Mouse (Mus musculus): ENCODE measurements around the gene Tmx2. TPM values are rescaled to one million over a fixed set of nuclear protein-coding genes. Genes with fewer than 3 reads are reported as not detected.
A peak's percentile ranks its signal among the peaks of the same experiment; 100 is the strongest.
"Not testable (repeated sequence)": the region's sequence is repeated elsewhere in the genome, so short reads cannot be mapped to it uniquely, and the experiment has no call there.

Gene Tmx2
- total RNA-seq, 1 experiment from 2014 or later: 22.4 TPM

DNA sequence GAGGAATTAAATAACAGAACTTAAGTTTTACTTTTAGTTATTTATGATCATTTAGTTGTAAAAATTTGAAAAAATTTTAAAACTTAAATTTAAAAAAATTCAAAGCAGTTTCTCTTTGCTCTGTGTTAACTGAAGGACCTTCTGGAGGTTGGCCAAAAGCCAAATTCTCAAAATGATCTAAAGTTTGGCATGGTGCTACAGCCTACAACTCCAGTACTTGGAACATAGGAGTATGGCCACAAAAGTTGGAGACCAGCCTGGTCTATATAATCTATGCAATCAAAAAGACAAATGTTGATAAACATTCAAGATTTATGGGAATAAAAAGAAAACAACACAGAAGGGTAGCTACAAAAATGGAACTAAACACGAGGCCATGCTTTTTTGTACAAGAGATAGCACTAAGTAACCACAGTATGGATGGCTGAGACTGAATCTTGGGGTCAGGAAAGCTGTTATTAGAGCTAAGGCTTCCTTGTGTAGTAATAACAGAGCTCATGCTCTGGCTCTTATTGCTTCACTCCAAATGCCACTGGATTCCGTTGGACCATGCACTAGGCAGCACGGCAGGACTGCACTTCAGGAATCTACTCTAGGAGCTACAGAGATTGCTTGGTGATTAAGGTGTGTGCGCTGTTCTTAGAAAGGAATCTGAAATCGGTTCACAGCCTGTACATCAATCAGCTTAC lies 16.2 kb upstream of the Tmx2 start:
- ATAC-seq (replicated peaks; ENCODE audit: insufficient number of reproducible peaks, low FRiP score, low TSS enrichment, poor library complexity, severe bottlenecking): no peak

DNA sequence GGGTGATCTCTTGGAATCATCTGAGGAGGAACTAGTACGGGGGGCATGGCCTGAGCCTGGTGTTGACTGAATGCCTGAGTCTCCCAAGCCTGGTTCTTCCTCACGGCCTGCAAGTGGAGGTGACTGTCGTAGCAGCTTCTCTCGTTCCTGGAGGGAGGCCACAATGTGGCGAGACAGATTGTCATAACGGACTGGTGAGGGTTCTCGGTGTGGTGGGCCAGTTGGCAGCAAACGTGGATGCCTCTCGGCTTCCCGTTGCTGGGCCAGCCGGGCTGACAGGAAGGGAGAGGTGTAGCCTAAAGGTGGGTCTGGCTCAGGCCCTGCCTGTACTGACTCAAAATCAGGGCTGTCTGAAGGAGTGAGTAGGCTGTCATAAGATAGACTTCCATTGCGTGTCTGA lies 11.1 kb upstream of the Tmx2 start:
- 0 out of 2 replicates have a peak, but pooled peaks have one; percentile 17 for ATAC-seq (replicated peaks; ENCODE audit: insufficient number of reproducible peaks, low FRiP score, low TSS enrichment, poor library complexity, severe bottlenecking)

DNA sequence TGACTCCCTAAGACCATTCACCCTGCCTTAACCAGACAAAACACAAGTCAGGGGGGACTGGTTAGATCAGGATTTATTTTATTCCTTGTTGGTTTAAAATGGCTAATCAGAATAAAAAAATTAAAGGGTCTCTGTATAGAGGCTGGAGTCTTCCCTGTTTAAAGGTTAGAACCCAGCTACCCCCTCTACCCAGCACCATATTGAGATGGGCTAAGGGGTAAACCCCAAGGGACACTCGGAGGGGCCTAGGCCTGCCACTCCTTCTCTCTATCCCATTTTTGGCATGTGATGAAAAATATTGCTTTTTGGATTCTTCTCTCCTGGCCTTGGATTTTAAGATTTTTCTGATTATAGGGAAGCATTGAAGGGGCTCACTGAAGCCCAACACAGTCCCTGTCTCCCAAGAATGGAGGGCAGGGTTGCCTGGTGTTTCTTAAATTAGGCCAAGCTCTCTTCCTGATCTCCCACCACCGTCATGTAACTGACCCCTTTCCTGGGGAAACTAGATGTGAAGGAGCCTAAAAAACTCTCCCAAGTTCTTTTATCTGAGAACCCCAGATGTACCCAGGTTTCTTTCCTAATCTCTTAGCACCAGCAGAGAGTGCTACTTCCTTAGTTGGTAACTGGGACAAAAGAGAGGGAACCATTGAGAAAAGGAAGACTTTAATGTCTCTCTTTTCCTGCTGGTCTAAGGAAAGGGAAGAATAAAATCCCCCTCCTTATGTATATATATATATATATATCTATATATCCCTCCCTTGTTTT lies 9.3 kb upstream of the Tmx2 start:
- no peak for ATAC-seq (replicated peaks; ENCODE audit: insufficient number of reproducible peaks, low FRiP score, low TSS enrichment, poor library complexity, severe bottlenecking)

DNA sequence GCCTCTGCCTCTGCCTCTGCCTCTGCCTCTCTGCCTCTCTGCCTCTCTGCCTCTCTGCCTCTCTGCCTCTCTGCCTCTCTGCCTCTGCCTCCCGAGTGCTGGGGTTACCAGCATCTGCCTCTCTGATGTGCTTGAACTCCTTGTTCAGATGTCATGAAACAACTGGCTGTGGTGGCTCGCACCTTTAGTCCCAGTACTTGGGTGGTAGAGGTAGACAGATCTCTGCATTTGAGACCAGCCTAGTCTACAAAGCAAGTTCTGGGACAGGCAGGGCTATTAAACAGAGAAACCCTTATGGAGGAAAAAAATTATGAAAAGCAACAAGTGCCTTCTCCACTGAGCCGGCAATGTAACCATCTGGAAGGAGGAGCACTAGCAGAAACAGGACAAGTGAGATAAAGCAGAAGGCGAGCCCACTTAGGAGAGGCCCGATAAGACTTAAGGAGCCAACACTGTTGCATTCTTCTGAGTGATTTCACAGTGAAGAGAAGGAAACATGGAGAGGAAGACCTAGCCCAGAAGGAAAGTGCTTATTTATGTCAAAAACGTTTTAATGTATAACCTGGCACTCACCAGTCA lies 3.8 kb upstream of the Tmx2 start:
- ATAC-seq (replicated peaks; ENCODE audit: insufficient number of reproducible peaks, low FRiP score, low TSS enrichment, poor library complexity, severe bottlenecking): no peak

DNA sequence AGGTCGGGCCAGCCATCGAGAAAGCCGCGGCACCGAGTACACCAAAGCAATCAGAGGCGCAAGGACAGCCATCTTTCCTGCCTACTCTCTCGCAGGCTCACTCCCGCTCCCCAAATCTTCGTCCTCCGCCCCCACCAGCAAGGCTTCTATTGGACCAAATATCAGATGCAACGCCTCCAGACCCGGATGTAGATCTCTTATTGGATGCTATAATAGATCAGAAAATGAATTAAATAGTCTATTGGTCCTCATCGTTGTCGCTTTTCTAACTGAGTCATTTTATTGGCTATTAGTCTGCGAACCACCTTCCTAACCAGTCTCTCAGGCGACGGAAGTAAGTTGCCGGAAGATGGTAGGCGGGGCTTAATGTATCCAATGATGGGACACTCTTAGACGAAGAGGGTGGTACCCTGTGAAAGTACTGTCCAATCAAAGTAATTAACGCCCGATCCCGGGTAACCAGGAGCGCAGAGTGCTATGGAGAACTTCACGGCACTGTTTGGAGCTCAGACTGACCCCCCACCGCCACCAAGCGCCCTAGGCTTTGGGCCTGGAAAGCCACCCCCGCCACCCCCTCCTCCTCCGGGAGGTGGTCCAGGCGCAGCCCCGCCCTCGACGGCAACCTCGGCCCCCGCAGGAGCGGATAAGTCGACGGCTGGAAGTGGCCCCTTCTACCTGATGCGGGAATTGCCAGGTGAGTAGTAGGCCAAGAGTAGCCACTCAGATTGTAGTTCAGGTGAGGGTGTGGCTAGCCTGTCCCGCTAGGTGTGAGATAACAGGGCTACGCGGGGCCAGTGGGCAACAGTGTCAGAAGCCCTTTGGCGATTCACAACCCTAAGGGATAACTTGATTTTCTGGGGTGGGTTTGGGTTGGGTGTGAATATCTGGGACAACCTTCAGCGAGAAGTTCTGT lies 716 bp downstream of the Tmx2 start, which contains the start of the genes Gm28635 and Med19:
Gm28635 (minus strand) TSS at position 74 of the 913 bp plus-strand sequence.
Med19 (plus strand) TSS at position 435 of the 913 bp plus-strand sequence.
- peak; percentile 97 for ATAC-seq (replicated peaks; ENCODE audit: insufficient number of reproducible peaks, low FRiP score, low TSS enrichment, poor library complexity, severe bottlenecking)

DNA sequence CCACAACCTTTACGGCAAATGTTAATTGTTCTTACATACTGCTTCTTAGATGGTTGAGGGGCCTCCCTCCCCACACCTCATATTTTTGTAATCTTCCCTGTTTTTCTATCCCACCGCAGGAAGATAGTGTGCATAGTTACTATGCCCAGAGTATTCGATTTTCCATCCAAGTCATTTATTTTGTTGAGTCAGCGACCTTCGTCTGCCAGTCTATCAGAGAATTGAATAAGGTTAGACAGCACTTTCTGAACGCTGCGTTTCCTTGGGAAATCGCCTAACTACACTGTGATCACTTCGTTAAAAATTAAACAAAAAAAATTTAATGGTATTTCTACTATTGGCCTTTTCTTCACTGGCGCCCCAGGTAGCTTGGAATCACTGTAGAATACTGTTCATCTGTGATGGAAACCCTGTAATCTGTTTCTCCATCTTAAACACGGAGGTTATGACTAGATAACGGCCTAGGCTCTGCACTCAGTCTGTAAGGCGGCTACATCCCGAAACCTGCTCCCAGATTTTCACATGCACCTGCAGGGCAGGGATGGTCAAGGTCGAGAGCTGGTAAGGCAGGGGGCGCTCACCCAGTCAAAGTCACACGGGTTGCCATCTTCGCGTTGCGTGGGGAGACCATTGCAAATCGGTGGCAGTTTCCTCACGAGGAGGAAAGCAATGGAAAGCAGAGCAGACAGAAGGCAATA lies 1.5 kb downstream of the Tmx2 start:
- ATAC-seq (replicated peaks; ENCODE audit: insufficient number of reproducible peaks, low FRiP score, low TSS enrichment, poor library complexity, severe bottlenecking): peak; percentile 32

DNA sequence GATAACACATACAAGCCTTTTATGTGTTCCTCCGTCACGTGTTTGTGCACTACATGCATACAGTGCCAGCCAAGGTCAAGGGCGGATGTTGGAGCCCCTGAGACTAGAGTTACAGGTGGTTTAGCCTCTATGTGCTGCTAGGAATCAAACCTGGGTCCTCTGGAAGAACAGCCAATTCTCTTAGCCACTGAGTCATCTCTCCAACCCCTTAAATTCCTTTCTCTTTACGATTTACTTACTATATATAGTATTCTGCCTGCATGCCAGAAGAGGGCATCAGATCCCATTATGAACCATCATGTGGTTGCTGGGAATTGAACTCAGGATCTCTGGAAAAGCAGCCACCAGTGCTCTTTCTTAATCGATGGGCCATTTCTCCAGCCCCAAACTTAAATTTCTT lies 7.4 kb downstream of the Tmx2 start:
- ATAC-seq (replicated peaks; ENCODE audit: insufficient number of reproducible peaks, low FRiP score, low TSS enrichment, poor library complexity, severe bottlenecking): not testable (repeated sequence)

DNA sequence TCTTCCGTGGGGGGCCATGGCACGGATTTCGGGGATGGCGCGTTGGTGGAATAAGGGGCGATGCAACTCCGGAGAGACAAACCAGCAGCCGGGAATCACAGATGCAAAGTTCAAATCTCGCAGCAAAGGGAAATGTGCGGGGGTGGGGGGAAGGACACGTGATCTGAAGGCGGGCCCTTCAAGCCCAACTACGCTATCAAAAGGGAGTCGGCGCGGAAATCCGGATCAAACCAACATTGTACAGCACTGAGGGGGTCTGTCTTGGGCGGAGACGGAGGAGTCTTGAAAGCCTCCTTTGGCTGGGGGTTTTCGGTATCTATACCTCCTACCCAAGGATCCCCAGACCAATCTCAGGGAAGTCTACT lies 8.4 kb downstream of the Tmx2 start, which contains the start of gene Selenoh:
Selenoh (minus strand) TSS at position 202 of the 365 bp plus-strand sequence.
- peak; percentile 84 for ATAC-seq (replicated peaks; ENCODE audit: insufficient number of reproducible peaks, low FRiP score, low TSS enrichment, poor library complexity, severe bottlenecking)

DNA sequence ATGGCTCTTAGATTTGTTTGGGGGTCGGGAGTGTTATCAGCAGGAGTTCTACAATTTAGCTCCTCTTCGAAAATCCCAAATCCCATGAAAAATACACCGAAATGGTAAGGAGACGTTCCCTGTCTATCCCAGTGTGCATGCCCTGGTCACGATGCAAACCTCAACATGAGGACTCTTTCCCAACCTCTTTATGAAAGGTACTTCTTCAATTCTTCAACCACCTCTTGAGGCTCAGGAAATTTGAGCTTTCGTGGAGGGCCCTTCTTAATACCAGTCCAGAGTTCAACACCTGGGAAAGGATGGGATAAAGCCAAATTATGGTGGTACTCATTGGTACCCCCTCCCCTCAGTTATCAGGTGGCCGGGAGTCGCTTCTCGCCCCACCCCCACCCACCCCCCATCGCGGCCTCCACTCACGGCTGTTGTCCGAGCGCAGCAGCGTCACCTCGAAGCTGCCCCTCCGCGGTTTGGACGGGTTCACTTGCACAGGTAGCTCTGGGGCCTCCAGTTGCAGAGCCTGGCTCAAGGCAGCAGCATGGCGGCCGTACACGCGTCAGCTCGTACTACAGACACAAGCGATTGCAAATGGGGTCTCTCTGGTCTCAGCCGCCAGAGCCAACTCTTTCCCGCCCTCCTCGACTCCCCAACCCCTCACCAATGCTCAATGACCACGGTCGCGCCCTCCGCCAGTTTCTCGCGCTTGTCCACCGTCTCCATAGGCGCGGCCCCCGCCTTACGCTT lies 8.9 kb downstream of the Tmx2 start:
- ATAC-seq (replicated peaks; ENCODE audit: insufficient number of reproducible peaks, low FRiP score, low TSS enrichment, poor library complexity, severe bottlenecking): 0 out of 2 replicates have a peak, but pooled peaks have one; percentile 15

DNA sequence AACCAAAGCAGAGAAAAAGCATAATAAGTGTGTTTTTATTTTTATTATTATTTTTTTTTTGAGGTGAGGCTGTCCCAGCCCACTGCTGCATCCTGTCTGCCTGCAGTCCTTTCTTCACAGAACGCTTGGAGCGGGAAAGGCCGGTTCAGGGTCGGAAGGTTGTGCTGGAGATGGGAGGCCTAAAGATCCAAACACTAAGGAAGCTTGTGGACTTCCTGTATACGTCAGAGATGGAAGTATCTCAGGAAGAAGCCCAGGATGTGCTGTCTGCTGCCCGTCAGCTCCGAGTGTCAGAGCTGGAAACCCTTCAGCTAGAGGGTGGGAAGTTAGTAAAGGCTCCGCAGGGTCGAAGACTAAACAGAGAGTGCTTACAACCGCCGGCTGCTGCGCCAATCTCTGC lies 12.9 kb downstream of the Tmx2 start:
- no peak for ATAC-seq (replicated peaks; ENCODE audit: insufficient number of reproducible peaks, low FRiP score, low TSS enrichment, poor library complexity, severe bottlenecking)

DNA sequence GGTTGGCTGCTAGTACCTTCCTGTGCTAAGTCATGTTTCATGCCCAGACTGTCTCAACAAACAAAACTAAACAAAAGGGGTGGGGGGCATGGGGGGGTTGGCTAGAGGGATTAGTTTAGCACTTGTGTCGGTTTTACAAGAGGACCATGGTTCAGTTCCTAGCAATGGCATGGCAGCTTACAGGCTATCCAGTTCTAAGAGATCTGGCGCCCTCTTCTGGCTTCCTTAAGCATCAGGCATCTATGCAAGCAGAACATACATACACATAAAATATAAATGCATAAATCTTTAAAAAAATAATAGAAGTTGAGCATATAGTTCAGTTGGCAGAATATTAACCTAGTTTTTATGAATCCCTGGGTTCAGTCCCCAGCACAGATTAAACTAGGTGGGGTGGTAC lies 16.1 kb downstream of the Tmx2 start:
- ATAC-seq (replicated peaks; ENCODE audit: insufficient number of reproducible peaks, low FRiP score, low TSS enrichment, poor library complexity, severe bottlenecking): no peak; the same call in 1 of the 2 replicates

DNA sequence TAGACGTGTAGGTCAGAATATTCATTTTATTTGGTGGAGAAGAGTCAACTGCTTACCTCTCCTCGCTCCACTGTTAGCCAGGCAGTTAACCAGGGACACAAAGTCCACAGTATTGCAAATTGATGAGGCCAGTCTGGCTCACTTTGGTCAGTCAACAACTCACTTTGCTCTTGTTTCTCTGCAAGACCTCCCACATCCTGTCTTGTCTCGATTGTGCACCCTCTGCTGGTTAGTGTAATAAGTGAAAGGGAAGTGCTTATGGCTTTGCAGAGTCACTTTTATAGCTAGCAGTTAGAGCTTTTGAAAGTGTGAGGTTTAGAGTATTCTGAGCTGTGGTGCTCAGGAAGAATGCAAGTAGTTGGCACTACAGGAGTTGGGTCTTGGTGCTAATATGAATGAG lies 18.7 kb downstream of the Tmx2 start:
- peak; percentile 72 for ATAC-seq (replicated peaks; ENCODE audit: insufficient number of reproducible peaks, low FRiP score, low TSS enrichment, poor library complexity, severe bottlenecking)

DNA sequence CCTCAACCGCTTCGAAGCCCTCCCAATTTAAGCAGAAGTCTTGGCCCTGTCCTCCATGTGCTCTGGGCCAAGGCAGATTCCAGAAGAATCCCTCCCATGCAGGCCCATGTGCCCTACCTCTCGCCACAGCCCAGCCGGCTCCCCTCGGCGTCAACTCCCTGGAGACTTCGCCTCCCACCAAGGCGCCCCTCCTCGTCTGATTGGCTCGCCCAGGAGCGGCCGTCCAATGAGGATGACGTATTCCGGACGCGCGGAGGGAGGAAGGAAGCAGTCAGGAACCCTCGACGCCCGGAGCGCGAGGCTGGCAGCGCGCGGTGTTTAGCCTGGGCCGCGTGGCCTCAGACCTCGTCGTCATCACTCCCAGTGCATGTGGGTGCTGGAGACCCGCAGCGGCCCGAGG lies 20.1 kb downstream of the Tmx2 start, which contains the start of gene Btbd18:
Btbd18 (plus strand) TSS at position 274 of the 400 bp plus-strand sequence.
- ATAC-seq (replicated peaks; ENCODE audit: insufficient number of reproducible peaks, low FRiP score, low TSS enrichment, poor library complexity, severe bottlenecking): no peak

DNA sequence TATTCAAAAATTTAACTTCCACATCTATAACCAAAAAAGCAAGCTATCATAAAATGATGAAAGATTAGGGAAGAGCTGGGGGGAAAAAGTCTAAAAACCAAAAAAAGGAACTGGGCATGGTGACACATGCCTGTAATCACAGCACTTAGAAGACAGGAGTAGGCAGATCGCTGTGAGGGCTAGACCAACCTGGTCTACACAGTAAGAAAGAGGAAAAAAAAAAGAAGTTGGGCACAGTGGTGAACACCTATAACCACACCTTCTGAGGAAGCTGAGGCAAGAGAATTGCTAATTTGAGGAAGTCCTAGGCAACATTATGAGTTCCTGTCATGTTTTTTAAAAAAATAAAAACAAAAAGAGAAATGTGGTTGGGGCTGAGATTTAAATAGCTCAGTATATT lies 23.1 kb downstream of the Tmx2 start:
- peak; percentile 80 for ATAC-seq (replicated peaks; ENCODE audit: insufficient number of reproducible peaks, low FRiP score, low TSS enrichment, poor library complexity, severe bottlenecking)

DNA sequence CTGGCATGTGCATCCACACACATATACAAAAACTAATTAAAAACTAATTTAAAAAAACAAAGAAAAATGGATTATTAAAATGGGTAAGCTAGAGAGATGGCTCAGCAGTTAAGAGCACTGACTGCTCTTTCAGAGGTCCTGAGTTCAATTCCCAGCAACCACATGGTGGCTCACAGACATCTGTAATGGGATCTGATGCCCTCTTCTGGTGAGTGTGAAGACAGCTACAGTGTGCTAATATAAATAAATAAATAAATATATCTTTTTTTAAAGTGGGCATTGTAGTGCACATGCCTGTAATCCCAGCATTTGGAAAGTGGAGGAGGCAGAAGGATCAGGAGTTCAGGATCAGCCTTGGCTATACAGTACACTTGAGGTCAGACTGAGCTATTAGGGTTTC lies 25.6 kb downstream of the Tmx2 start:
- ATAC-seq (replicated peaks; ENCODE audit: insufficient number of reproducible peaks, low FRiP score, low TSS enrichment, poor library complexity, severe bottlenecking): no peak

DNA sequence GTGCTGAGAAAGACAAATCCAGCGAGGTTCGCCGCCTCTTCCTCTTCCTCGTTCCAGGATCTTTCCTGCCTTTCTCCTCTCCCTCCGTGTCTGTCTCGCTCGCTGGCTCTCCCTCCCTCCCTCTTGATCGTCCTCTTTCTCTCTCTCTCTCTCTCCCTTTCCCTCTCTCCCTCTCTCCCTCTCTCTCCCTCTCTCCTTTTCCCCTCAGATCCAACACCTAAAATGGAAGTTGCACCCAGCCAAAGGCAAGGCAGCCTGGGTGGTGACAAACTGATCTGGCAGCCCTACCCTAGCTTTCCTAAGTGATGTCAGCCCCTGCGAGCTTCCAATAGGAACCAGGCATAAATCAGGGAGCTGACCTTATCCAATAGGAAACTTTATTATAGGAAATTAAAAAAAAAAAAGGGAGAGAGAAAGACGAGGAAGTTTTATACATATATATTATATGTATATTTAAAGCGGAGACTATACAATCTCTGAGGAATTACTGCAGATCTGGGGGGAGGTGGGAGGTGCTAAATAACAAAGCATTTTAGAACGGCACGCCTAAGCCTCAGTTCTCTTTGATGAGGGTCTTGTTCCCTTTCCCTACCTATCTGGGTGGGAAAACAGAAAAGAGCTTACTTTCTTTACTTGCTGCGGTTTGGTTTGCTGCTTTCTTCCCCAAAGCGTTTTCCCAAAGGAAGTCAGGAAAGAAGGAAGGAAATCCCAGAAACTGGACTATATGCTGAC lies 28.3 kb downstream of the Tmx2 start, which contains the start of gene Ctnnd1:
Ctnnd1 (minus strand) TSS at position 302 of the 732 bp plus-strand sequence.
- ATAC-seq (replicated peaks; ENCODE audit: insufficient number of reproducible peaks, low FRiP score, low TSS enrichment, poor library complexity, severe bottlenecking): 0 out of 2 replicates have a peak, but pooled peaks have one; percentile 59

DNA sequence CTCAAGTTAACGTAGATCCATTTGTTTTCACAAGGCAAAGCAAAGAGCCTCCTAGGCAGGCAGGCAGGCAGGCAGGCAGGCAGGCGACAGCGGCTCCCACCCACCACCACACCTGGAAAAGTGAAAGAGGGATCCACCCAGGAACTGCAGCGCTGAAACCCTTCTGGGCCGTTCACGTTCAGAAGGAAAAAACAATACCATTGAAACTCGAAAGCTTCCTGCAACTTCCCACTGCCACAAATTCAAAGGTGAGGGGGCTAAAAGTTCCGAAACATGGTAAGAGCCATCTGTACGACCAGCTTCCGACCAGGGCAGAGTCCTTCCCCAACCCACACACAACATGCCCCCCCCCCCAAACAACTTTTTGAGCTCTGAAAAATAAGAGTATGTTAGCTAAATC lies 29.3 kb downstream of the Tmx2 start:
- ATAC-seq (replicated peaks; ENCODE audit: insufficient number of reproducible peaks, low FRiP score, low TSS enrichment, poor library complexity, severe bottlenecking): no peak

Measured in monocyte, adult 5-6 weeks (primary cell).